Mouse (Mus musculus): ENCODE results near the gene Als2.
A peak's percentile ranks its signal among the peaks of the same experiment; 100 is the strongest.

The Als2 gene

DNA sequence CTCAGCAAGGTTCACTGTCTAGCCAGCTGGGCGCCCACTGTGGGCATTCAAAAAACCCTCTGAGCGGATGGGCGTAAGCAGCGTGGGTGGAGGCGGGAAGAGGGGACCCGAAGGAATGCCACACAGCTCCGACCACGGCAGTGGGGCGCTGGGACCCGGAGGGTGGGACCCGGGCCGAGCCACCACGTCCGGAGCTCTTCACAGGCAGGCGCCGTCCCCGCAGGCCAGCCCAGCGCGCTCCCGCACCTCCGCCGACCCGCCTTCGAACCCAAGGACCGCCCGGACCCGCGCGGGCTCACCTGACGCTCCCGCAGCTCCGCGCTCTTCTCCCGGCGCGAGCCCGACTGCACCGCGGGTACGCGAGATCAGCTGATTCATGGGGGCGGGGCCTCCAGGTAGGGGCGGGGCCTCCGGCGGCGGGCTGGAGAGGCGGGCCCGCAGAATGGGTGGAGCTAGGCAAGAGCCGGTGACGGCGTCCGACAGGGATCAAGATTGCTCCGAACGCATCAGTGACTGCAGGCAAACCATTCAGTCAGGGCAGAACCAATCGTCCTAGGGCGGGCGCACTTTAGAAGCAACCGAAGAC lies at the start of gene Als2:
TSS of gene Als2 (minus strand) at position 376 of the 586 bp plus-strand sequence.
- peak; percentile 95 to 97 for DNase-seq

DNA sequence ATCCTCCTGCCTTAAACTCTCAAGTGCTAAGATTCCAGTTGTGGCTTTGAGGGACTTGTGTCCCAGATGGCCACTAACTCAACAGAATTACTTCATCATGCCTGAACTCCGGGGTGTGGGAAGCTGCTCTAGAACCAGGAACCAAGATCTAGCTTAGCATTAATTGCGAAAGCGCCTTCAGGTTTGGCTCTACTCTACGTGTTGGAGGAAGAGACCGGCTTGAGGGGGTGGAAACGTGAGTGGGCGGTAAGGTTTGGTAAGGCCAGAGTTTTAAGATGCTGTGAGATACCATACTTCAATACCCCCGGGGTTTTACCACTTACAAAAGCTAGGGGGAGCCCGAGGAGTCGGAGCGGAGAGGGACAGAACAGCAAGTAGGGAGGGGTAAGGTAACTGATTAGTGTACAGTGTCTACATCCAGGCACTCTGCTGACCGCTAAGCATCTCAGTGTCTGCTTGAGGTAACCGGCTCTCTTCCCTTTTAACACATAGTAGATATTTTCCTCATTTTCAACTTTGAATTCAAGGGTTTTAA lies 49.4 kb upstream of the Als2 start:
- peak in 1 of 2 experiments; percentile 3 for DNase-seq

DNA sequence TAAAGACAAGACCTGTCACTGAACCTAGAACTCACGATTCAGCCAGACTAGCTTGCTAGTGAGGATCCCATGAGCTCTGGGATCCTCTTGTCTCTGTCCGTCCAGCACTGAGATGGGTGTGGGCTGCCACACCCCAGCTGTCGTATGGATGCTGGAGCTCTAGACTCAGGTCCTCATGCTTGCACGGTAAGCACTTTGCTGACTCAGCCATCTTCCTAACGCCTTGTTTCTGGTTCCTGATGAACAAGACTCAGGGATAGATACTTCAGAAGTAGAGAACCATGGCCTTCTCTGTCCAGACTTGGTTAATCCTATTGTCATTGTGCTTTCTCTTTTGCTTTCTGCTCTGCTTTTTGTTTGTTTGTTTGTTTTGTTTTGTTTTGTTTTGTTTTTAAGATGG lies 48.8 kb upstream of the Als2 start:
- no peak for DNase-seq

DNA sequence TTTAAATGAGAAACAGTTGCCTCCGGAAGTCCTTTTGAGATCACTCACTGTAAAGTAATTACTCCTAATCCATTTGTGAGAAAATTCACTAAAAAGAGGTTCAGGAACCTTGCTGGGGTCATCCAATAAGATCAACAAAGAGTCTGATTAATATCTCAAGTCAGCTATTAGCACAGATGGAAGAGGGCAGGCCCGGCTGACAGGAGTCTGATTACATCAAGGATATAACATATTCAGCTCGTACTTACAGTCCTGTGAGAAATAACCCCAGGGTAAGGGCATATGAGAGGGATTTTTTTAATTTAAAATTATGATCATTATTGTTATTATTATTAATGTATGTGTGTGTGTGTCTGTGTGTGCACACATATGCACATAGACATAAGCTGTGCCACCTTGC lies 35.2 kb upstream of the Als2 start:
- no peak for DNase-seq

DNA sequence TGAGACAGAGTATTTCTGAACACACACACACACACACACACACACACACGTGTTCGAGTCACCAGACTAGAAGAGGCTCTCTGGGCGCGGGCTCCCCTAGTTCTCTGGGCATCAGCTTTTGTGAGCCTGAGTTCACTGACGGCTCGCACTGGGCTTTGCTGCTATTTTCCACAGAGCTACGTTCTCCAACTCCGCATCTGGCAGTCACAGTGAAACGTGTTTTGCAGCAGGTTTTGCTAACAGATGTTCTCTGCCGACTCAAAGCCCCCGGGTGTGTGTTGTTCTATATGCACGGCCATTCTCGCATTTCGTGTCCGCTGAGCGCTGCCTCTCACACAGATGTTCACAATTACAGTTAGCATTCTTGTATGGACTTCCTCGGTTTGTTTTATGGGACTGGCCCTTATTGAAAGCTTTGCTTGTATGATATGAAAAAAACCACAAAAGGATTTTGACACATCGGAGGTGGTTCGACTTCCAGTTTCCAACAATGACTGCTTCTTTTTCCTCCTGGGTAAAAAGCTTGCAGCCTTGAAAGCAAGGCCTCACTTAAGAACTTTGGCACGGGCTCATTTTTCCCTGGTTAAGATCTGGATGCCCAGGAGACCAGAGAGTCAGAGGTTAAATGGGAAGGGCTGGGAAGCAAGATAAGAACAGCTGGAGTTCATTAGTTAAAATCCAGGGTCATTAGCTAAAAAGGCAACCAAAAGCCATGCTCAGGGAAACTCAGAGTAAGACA lies 33.1 kb upstream of the Als2 start:
- no peak for DNase-seq

DNA sequence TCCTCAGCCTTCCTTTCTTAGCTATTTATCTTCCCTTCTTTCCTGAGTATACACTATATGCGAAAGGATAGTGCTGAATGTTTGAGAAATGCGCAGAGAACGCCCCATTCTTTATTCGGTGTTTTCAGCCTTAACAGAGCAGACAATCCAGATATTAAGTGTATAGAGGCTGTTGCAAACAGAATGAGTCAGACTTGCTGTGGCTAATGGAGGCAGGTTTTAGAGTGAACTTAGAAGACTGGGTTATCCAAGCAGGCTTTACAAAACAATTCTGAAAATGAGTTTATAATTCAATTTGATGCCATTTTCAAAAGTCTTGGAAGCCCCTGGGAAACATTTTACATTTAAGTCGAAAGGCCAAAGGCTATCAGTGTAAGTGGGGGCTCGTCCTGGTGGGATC lies 32.4 kb upstream of the Als2 start:
- no peak for DNase-seq

DNA sequence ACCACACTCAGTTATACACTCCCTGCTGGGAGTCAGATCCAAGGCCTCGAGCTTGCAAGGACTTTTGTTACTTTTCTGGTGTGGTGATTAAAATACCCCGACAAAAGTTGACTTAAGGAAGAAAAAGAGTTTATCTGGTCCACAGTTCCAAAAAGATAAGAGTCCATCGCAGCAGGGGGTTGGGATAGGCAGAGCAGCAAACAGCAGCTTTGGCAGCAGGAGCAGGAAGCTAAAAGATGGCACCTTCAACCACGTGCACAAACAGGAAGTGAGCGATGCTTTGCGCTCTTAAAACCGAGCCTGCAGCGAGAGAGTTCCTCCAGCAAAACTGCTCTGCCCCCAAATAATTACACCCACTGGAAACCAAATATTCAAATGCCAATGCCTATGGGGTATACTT lies 31.9 kb upstream of the Als2 start:
- DNase-seq, result no peak

DNA sequence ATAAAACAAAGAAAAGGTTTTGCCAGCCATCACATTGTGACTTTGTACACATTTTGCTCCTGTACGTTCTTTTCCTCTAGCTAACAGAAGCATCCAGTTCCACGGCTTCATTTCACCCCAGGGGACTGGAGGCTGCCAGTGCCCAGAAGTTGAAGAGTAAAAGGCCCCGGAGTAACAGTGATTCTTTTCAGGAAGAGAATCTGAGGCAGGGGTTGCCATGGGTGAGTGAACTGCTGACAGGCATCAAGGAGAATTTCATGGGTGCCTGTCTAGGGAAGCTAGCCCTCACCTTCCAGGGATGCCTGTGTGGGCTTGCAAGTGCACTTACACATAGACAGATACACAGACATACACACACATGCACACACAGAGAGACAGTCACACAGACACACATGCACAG lies 20.7 kb upstream of the Als2 start:
- no peak for DNase-seq

DNA sequence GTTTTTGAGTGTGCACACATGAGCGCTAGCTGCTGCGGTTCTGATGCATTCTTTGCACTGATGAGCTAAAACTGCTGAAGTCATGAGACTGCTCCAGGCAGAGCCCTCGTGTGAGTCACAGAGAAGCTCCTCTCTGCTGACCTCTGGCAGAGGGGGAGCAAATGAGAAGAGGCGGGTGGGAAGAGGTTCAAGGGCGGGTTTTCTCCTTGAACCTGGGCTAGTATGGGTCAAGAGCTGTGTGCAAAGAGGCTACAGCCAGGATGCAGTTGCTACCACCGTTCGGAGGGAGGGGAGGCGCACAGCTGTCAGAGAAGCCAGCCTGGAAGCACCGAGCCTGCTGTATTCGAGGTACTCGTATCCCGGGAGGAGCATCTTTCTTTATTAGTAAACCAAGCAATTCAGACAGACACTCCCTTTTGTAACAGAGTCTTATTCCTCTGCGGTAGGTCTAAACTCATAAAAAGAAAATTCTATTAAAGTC lies 19.8 kb upstream of the Als2 start, which contains the start of gene Cdk15:
TSS of gene Cdk15 (plus strand) at position 156 of the 481 bp plus-strand sequence.
- DNase-seq, result no peak

DNA sequence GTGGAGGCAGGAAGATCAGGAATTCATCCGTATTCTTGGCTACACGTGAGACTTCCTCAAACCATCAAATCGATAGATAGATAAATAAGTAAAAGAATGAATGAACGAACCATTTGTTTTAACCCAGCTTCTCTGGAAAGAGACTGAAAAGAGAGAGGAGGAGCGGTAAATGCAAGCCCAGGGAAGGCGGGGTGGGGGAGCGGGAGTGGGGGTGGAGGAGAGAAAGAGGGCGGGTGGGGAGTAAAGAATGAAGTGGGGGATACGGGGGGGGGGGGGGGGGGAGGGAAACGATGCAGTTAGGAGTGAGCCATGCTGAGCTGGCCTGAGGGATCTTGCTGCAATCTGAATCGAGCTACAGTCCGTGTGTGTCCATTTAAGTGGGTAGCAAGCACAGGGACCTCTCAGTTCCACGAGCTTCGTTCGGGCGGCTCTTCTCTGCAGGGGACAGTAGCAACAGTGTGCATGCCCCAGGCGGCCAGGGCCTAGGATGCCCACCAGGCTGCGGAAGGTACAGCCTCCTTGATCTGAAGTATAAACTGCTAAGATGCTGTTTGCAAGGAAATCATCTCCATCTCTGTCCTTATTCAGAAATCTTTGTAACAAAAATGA lies 16.4 kb upstream of the Als2 start:
- no peak for DNase-seq

DNA sequence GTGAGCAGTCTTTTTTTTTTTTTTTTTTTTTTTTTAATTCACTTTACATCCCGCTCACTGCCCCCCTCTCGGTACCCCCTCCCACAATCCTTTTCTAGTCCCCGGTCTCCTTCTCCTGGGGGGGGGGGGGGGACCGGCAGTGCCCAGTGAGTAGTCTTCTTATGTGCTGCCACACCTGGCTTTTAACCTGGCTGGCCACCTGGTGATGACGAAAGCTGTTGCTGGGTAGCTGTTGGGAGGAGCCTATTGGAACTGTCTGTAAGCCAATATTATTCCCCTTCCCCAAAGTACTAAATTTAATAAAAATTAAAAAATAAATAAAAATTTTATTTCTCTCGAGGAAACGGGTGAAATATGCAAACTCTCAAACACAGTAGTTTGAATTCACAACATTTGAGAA lies 15.7 kb upstream of the Als2 start:
- no peak for DNase-seq

DNA sequence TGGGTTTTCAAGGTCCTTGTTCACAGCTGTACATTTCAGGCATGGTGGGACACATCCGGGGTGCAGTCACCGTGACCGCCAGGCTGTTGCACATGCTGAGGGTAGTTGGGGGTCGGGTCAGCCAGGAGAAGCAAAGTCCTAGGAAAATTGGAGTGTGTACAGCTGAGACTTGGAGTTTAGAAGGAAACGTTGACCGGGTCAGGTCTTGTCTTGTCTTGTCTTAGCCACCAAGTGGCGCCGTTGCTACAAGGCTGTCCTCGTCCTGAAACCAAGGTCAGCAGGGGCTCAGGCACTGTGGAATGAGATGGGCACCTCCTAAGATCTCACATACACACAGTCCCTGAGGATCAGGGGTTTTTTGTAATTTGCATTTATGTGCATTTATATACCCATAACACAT lies 10.6 kb upstream of the Als2 start:
- peak in 1 of 2 experiments; percentile 16 for DNase-seq

DNA sequence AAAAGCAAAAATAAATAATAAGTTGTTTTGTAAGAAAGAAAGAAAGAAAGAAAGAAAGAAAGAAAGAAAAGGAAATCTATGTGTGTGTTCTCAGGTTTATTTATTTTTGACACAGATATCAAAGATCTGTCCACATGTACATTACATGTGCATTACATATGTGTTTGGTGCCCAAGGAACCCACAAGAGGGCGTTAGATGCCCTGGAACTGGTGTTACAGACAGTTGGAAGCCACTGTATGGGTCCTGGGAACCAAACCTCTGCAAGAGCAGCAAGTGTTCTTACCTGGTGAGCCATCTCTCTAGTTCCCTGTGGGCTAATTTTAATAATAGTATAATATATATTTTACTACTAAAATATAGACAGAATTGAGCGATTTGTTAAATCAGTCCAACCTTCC lies 6.7 kb upstream of the Als2 start:
- no peak for DNase-seq

DNA sequence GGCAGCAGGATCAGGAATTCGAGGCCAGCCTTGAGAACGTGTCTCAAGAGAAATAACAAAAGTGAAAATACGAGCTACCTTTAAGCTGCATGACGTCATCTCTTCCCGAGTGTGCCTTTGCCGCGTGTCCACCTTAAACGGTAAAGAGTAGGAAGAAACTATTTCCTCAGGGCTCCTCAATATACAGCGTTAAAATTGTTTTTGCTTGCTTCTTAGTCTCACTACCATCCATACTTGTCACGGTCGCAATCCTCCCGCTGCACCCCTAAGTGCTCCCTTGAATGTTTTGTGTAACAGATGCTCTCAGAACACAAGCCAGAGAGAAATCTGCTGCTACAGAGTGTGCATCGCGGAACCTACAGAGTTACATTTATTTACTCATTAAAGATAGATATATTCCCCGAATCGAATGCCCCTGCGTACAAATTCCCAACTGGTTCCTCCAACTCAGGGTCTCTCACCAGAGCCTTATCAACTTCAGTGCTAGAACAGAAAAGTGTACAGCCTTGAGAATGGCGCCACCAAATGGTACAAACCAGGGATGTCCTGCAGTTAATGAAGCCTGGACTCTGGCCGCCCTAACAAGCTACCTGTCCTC lies 682 bp upstream of the Als2 start:
- DNase-seq, result peak; percentile 44 to 65

DNA sequence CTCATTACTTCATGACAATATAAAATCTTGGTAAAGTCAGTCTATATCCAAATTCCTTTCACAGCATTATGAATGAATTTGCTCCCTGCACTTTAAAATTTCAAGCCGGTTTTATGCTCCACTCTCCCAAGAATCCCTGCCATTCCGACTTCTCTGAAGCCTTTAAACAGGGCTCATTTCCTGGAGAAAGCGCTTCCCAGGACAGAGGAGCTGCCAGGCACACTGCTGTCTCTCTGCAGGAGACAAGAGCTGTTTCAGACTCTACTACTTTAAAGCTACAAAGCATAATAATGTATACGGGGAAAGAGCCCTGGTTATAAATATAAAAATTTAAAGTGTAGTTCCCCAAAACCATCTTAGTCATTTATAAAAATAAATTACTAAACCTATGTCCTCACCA lies 7.8 kb downstream of the Als2 start:
- DNase-seq, result no peak

DNA sequence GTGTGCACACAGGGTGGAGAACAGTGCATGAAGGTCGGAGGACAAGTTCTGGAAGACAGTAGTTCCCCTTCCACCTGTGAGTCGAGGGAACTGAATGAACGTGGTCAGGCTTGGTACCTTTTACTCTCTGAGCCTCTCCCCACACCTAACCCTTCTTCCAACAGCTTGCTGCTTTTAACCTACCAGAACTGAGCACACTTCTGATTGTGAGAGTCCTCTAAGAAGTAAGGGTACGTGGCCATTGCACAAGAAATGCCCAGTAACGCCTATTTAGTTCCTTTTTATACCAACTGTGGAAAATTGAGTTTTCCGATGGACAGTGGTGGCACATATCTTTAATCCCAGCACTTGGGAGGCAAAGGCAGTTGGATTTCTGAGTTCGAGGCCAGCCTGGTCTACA lies 8.5 kb downstream of the Als2 start:
- no peak for DNase-seq

DNA sequence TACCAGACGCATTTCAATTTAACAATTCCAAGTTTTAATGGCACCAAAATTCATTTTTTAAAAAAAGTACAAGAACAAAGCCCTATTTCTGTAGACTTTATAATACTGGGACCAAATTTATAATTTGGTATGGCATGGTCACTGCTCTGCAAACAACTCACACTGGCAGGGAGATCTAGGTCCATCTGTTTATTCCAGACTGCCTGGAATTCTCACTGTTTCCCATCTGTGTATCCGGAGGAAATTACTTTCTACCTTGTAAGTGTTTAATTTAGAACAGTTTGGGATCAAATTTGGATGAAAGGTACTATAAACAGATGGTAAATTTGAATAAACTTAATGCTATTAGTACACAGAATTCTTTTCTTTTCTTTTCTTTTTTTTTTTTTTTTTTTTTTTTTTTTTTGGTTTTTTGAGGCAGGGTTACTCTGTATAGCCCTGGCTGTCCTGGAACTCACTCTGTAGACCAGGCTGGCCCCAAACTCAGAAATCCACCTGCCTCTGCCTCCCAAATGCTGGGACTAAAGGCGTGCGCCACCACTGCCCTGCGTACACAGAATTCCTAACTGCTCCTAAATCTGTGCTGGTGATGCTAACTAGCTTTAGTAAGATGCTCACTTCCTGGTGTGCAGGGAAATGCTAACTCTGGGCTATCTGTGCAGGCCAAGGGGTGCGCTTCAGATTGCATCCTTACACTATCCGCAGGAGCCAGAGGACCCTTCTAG lies 14.8 kb downstream of the Als2 start:
- DNase-seq, result no peak

DNA sequence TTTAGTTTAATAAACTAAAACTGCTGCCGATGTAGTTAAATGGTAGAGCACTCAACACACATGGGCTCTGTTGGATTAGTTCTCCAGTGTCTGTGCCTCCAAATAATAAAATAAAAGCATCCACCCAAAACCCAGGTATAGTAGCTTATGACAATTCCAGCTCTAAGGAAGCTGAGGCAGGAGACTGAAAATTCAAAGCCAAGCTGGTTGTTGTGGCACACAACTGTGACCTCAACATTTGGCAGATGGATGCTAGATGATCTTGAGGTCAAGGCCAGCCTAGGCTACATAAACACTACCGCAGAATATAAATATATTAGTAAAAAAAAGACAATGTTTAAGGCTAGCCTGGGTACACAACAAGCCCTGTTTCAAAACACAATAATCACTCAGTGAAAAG lies 15.4 kb downstream of the Als2 start:
- DNase-seq, result no peak

DNA sequence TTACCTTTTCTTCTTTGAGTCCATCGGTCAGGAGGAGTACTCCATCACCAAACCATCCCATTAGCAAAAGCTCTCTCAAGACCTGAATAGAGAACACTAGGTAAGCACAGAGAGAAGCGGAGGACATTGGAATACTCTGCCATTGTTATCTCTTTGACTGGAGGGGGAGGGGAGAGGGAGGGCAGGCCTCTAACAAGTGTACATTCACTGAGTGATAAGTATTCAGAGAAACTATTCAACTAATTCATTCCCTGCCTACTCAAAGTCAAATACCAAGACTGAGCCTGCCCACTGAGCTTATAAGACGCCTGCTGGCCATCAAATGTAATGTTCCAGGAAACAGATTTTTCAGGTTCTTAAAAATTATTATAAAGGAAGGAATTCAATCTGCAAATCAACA lies 16.7 kb downstream of the Als2 start:
- no peak for DNase-seq

DNA sequence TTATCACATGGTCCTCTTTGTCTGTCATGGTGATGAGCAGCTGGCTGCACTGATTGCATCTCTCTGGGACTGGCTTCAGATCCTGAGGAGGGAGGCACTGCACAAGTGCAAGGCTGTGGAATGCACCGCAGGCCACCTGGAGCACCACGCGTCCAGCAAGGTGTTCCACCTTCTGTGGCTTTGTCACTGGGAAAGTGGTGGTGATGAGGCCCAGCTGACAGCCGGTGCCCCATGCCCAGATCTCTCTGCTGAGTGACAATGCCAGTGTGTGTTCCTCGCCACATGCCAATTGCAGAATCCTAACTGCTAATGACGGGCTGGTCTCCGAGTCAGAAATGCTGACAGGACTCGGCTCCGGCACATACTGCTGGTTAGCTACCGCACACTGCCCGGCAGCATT lies 21.6 kb downstream of the Als2 start:
- no peak for DNase-seq

DNA sequence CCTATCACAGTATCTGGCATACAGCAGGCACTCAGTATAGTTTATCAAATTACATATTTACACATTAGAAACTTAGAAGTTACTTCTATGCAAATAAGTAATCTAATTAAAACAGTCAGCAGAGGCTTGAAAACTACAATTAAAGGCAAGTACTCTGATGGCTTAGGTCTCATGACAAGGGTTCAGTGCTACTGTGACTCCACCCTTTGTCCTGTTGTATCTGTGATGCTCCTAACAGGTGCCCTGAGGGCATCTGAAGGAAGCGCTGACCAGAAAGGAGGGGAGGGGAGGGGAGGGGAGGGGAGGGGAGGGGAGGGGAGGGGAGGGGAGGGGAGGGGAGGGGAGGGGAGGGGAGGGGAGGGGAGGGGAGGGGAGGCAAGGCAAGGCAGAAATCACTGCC lies 24.1 kb downstream of the Als2 start:
- no peak for DNase-seq

DNA sequence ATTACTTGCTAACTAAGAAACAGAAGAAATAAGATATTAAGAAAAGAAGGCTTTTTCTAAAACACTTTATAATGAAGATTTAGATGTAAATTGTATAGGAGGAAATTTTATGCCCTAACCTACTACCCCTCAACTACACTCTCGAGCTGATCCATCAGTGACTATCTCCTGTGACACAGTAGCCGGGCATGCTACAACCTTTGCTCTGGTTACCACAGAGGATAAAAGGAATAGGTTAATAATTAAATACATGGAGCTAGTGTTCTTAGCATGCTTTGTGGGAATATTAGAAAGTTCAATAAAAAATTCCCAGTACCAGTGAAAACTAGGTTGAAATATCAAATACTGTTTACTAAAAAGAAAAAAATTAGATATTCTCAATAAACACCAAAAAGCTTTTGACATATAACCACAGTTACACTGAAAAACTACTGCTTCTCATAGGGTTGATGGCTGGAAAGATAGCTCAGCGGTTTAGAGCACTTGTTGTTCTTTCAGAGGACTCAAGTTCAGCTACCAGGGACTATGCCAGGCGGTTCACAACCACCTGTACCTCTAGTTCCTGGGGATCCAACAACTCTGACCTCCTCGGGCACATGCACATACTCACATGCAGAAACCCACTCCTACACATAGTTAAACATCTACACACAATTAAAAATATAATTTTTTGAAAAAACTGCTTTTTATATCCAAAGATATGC lies 24.8 kb downstream of the Als2 start:
- no peak for DNase-seq

All from spleen, adult 18-20 months (tissue).